Mouse (Mus musculus): Measurements from ENCODE around the gene Pls1. TPM values are rescaled to one million over a fixed set of nuclear protein-coding genes. Genes with fewer than 3 reads are reported as not detected.

Gene Pls1
- polyA plus RNA-seq, 1 experiment from 2014 or later = 22.0 TPM

- 95% methylated on average over 4 of the region's 4 CpGs for whole genome bisulfite sequencing
These were observed 33.3 kb downstream of the Pls1 start for GRCm38 (mm10) chr9:95811817-95812216.

GRCm38 (mm10) chr9:95809596-95809995 lies 35.5 kb downstream of the Pls1 start:
- H3K36me3 ChIP-seq (ENCODE audit: insufficient read depth, low read length) = no peaks in the 10 kb centered on the region
- no peak overlapping the region for H3K27ac ChIP-seq (ENCODE audit: low read length)
- WGBS = 82% methylated on average over 4 of the region's 4 CpGs
- ATAC-seq (ENCODE audit: low FRiP score, low TSS enrichment) = no peak
- no peak overlapping the region for H3K4me2 ChIP-seq (replicated peaks; ENCODE audit: low read depth, low read length)
- no peaks in the 10 kb centered on the region for H3K27me3 ChIP-seq (ENCODE audit: insufficient read depth, low read length)
- H3K9me3 ChIP-seq (ENCODE audit: low read length) = 0 out of 2 replicates have a peak, but pooled peaks cover 2% of the 10 kb centered on the region
- peaks cover 10% of the 10 kb centered on the region for H3K4me1 ChIP-seq (ENCODE audit: insufficient read depth, low read length)
- H3K4me3 ChIP-seq (ENCODE audit: low read length) = no peak overlapping the region
- no peak overlapping the region for H3K9ac ChIP-seq (replicated peaks; ENCODE audit: low read length)

More at GRCm38 (mm10) chr9:95811817-95812216, 33.3 kb downstream of the Pls1 start:
- no peaks in the 10 kb centered on the region for H3K27me3 ChIP-seq (ENCODE audit: insufficient read depth, low read length)
- peaks cover 12% of the 10 kb centered on the region for H3K4me1 ChIP-seq (ENCODE audit: insufficient read depth, low read length)
- no peak overlapping the region for H3K4me2 ChIP-seq (replicated peaks; ENCODE audit: low read depth, low read length)
- no peaks in the 10 kb centered on the region for H3K36me3 ChIP-seq (ENCODE audit: insufficient read depth, low read length)
- H3K9me3 ChIP-seq (ENCODE audit: low read length) = 0 out of 2 replicates have a peak, but pooled peaks cover 2% of the 10 kb centered on the region
- H3K4me3 ChIP-seq (ENCODE audit: low read length) = no peak overlapping the region
- no peak overlapping the region for H3K27ac ChIP-seq (ENCODE audit: low read length)
- H3K9ac ChIP-seq (replicated peaks; ENCODE audit: low read length) = no peak overlapping the region
- no peak for ATAC-seq (ENCODE audit: low FRiP score, low TSS enrichment)

- Histone ChIP-seq H3K4me1 (ENCODE audit: insufficient read depth, low read length) (no peaks in the 10 kb centered on the region), H3K27ac (ENCODE audit: low read length) (no peak overlapping the region)
These were observed 39.7 kb downstream of the Pls1 start for GRCm38 (mm10) chr9:95805449-95805848.

GRCm38 (mm10) chr9:95803783-95804182 lies 41.3 kb downstream of the Pls1 start:
- Histone ChIP-seq H3K4me1 (ENCODE audit: insufficient read depth, low read length) (no peaks in the 10 kb centered on the region), H3K4me3 (ENCODE audit: low read length) (no peak overlapping the region), H3K4me2 (replicated peaks; ENCODE audit: low read depth, low read length) (no peak overlapping the region), H3K27ac (ENCODE audit: low read length) (no peak overlapping the region), H3K9ac (replicated peaks; ENCODE audit: low read length) (no peak overlapping the region), H3K36me3 (ENCODE audit: insufficient read depth, low read length) (no peaks in the 10 kb centered on the region), H3K27me3 (ENCODE audit: insufficient read depth, low read length) (no peaks in the 10 kb centered on the region), H3K9me3 (ENCODE audit: low read length) (no peaks in the 10 kb centered on the region)
- WGBS = 86% methylated on average over 3 of the region's 3 CpGs
- no peak for ATAC-seq (ENCODE audit: low FRiP score, low TSS enrichment)

More at GRCm38 (mm10) chr9:95805449-95805848, 39.7 kb downstream of the Pls1 start:
- Histone ChIP-seq H3K9ac (replicated peaks; ENCODE audit: low read length) (no peak overlapping the region), H3K27me3 (ENCODE audit: insufficient read depth, low read length) (no peaks in the 10 kb centered on the region), H3K4me3 (ENCODE audit: low read length) (no peak overlapping the region), H3K9me3 (ENCODE audit: low read length) (no peaks in the 10 kb centered on the region), H3K4me2 (replicated peaks; ENCODE audit: low read depth, low read length) (no peak overlapping the region), H3K36me3 (ENCODE audit: insufficient read depth, low read length) (no peaks in the 10 kb centered on the region)
- ATAC-seq (ENCODE audit: low FRiP score, low TSS enrichment) = no peak
- 91% methylated on average over 12 of the region's 12 CpGs for WGBS

GRCm38 (mm10) chr9:95801610-95802451 lies 43.3 kb downstream of the Pls1 start:
- no peaks in the 10 kb centered on the region for H3K9me3 ChIP-seq (ENCODE audit: low read length)
- 67% methylated on average over 10 of the region's 10 CpGs for WGBS
- no peak overlapping the region for H3K27ac ChIP-seq (ENCODE audit: low read length)
- 0 out of 2 replicates have a peak, but pooled peaks have one; percentile 51 for ATAC-seq (ENCODE audit: low FRiP score, low TSS enrichment)
- no peak overlapping the region for H3K4me3 ChIP-seq (ENCODE audit: low read length)
- no peak overlapping the region for H3K9ac ChIP-seq (replicated peaks; ENCODE audit: low read length)
- H3K27me3 ChIP-seq (ENCODE audit: insufficient read depth, low read length) = no peaks in the 10 kb centered on the region
- no peak overlapping the region for H3K4me2 ChIP-seq (replicated peaks; ENCODE audit: low read depth, low read length)
- no peaks in the 10 kb centered on the region for H3K36me3 ChIP-seq (ENCODE audit: insufficient read depth, low read length)
- H3K4me1 ChIP-seq (ENCODE audit: insufficient read depth, low read length) = no peaks in the 10 kb centered on the region

- H3K9ac ChIP-seq (replicated peaks; ENCODE audit: low read length) = no peak overlapping the region
- peak overlapping the region; percentile 91 for H3K27ac ChIP-seq (ENCODE audit: low read length)
- no peaks in the 10 kb centered on the region for H3K36me3 ChIP-seq (ENCODE audit: insufficient read depth, low read length)
- no peak for ATAC-seq (ENCODE audit: low FRiP score, low TSS enrichment)
- H3K4me1 ChIP-seq (ENCODE audit: insufficient read depth, low read length) = no peaks in the 10 kb centered on the region; the same call in 1 of the 2 replicates
- 95% methylated on average over 2 of the region's 2 CpGs for WGBS
- H3K4me3 ChIP-seq (ENCODE audit: low read length) = no peak overlapping the region
- 0 out of 2 replicates have a peak, but pooled peaks cover 2% of the 10 kb centered on the region for H3K9me3 ChIP-seq (ENCODE audit: low read length)
- H3K4me2 ChIP-seq (replicated peaks; ENCODE audit: low read depth, low read length) = no peak overlapping the region
- no peaks in the 10 kb centered on the region for H3K27me3 ChIP-seq (ENCODE audit: insufficient read depth, low read length)
These were observed 48.8 kb downstream of the Pls1 start for GRCm38 (mm10) chr9:95796323-95796722.

- H3K4me1 ChIP-seq (ENCODE audit: insufficient read depth, low read length) = no peaks in the 10 kb centered on the region; the same call in 1 of the 2 replicates
- 0 out of 2 replicates have a peak, but pooled peaks cover 2% of the 10 kb centered on the region for H3K9me3 ChIP-seq (ENCODE audit: low read length)
- 76% methylated on average over 5 of the region's 5 CpGs for WGBS
- H3K27ac ChIP-seq (ENCODE audit: low read length) = peak overlapping the region; percentile 91
- no peaks in the 10 kb centered on the region for H3K27me3 ChIP-seq (ENCODE audit: insufficient read depth, low read length)
- no peak for ATAC-seq (ENCODE audit: low FRiP score, low TSS enrichment)
- H3K4me3 ChIP-seq (ENCODE audit: low read length) = no peak overlapping the region
- no peak overlapping the region for H3K9ac ChIP-seq (replicated peaks; ENCODE audit: low read length)
- H3K4me2 ChIP-seq (replicated peaks; ENCODE audit: low read depth, low read length) = no peak overlapping the region
- no peaks in the 10 kb centered on the region for H3K36me3 ChIP-seq (ENCODE audit: insufficient read depth, low read length)
These were observed 49.3 kb downstream of the Pls1 start for GRCm38 (mm10) chr9:95795844-95796243.

GRCm38 (mm10) chr9:95795077-95795784 lies 49.9 kb downstream of the Pls1 start:
- Histone ChIP-seq H3K36me3 (ENCODE audit: insufficient read depth, low read length) (no peaks in the 10 kb centered on the region), H3K9ac (replicated peaks; ENCODE audit: low read length) (no peak overlapping the region), H3K27ac (ENCODE audit: low read length) (peak overlapping the region; percentile 91), H3K4me2 (replicated peaks; ENCODE audit: low read depth, low read length) (no peak overlapping the region), H3K4me3 (ENCODE audit: low read length) (no peak overlapping the region), H3K9me3 (ENCODE audit: low read length) (0 out of 2 replicates have a peak, but pooled peaks cover 2% of the 10 kb centered on the region), H3K27me3 (ENCODE audit: insufficient read depth, low read length) (no peaks in the 10 kb centered on the region), H3K4me1 (ENCODE audit: insufficient read depth, low read length) (no peaks in the 10 kb centered on the region; the same call in 1 of the 2 replicates)
- WGBS = 87% methylated on average over 2 of the region's 2 CpGs
- ATAC-seq (ENCODE audit: low FRiP score, low TSS enrichment) = peak; percentile 88

- 67% methylated on average over 15 of the region's 15 CpGs for WGBS
These were observed 50.9 kb downstream of the Pls1 start for GRCm38 (mm10) chr9:95793986-95794744.

More at GRCm38 (mm10) chr9:95793986-95794744, 50.9 kb downstream of the Pls1 start:
- H3K4me3 ChIP-seq (ENCODE audit: low read length) = no peak overlapping the region
- H3K4me1 ChIP-seq (ENCODE audit: insufficient read depth, low read length) = no peaks in the 10 kb centered on the region; the same call in 1 of the 2 replicates
- H3K9me3 ChIP-seq (ENCODE audit: low read length) = 0 out of 2 replicates have a peak, but pooled peaks cover 2% of the 10 kb centered on the region
- no peaks in the 10 kb centered on the region for H3K27me3 ChIP-seq (ENCODE audit: insufficient read depth, low read length)
- H3K36me3 ChIP-seq (ENCODE audit: insufficient read depth, low read length) = no peaks in the 10 kb centered on the region
- peak overlapping the region; percentile 54 for H3K27ac ChIP-seq (ENCODE audit: low read length)
- H3K9ac ChIP-seq (replicated peaks; ENCODE audit: low read length) = no peak overlapping the region
- no peak overlapping the region for H3K4me2 ChIP-seq (replicated peaks; ENCODE audit: low read depth, low read length)
- peak; percentile 86 for ATAC-seq (ENCODE audit: low FRiP score, low TSS enrichment)
